Mouse (Mus musculus) spleen, postnatal 10 days (tissue): ENCODE measurements around the gene Dio1.

ENCODE experiments used
- DNase-seq, 2 experiments: peaks; one replicate each; pipeline ENCODE4 v3.0.0; 2021 to 2022; ENCODE audit warnings: low spot score in 2 of 2

Gene Dio1

DNA sequence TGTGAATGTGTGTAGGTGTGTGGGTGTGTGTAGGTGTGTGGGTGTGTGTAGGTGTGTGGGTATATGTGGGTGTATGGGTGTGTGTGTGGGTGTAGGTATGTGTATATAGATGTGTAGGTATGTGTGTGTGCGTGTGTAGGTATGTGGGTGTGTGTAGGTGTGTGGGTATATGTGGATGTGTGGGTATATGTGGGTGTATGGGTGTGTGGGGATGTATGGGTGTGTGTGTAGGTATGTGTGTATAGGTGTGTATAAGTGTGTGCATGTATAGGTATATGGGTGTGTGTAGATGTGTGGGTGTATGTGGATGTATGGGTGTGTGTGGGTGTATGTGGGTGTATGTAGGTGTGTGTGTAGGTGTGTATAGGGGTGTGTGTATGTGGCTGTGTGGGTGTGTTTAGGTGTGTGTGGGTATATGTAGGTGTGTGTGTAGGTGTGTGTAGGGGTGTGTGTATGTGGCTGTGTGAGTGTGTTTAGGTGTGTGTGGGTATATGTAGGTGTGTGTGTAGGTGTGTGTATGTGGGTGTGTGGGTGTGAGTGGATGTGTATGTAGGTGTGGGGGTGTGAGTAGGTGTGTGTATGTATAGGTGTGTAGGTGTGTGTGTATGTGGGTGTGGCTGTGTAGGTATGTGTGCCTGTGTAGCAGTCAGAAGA lies 5.9 kb downstream of the Dio1 start:
- DNase-seq = no peak

DNA sequence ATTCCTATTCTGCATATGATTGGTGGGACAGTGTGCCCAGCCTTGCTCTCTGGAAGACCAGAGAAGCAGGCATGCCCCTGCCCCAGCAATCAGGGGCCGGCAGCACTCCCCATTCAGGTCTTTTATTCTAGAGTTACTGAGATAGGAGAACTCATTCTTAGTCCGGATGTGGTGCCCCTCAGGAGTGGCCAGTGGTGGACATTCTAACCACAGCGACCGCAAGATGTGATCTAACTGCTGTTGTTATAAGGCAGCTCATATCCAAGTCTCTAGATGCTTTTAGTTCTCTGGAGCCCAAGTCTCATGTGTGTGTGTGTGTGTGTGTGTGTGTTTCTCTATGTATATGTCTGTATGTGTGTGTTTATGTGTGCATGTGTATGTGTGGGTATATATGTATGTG lies 6.6 kb downstream of the Dio1 start:
- no peak for DNase-seq

- no peak for DNase-seq
These were observed 7.1 kb downstream of the Dio1 start for GRCm38 (mm10) chr4:107299779-107300340.

DNA sequence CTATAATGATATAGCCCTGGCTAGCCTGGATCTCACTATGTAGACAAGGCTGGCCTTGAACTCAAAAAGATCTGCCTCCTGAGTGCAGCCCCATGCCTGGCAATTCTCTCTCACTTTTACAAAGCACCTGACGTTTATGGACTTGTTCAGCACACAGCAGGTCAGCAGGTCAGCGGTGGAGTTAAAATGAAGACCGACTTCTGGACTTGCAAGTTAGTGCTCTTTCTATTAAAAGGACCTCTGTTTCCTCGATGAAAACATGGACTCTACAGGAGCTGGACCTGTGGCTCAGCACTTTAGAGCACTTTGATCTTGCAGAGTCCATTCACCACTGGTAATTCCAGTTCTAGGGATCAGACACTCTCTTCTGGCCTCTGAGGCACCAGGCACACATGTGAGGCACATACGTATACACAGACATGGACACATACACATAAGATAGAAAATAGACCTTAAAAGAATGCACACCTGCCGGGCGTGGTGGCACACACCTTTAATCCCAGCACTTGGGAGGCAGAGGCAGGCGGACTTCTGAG lies 8.8 kb downstream of the Dio1 start:
- DNase-seq = no peak

GRCm38 (mm10) chr4:107292273-107292662 lies 14.7 kb downstream of the Dio1 start:
- DNase-seq = no peak

GRCm38 (mm10) chr4:107291611-107292272 lies 15.2 kb downstream of the Dio1 start:
- DNase-seq = no peak

- DNase-seq = no peak
These were observed 19.5 kb downstream of the Dio1 start for GRCm38 (mm10) chr4:107287517-107287916.

DNA sequence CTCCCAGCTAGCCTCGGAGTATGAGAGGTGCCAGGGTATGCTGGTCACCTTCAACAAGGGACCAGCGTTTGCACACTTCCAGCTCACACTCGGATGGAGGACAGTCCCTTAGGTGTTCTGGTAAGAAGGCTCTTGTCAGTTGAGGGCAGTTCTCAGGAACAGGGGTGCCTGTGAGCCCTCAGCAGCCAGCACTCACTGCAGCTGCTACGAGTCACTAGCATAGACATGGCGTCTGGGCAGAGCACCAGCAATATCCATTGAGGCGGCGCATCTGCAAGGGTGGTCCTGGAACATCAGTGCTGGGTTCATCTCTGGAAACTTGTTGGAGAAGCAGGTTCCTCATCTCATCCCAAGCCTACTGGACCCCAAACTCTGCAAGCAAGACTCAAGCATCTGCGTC lies 20.6 kb downstream of the Dio1 start:
- DNase-seq = no peak

DNA sequence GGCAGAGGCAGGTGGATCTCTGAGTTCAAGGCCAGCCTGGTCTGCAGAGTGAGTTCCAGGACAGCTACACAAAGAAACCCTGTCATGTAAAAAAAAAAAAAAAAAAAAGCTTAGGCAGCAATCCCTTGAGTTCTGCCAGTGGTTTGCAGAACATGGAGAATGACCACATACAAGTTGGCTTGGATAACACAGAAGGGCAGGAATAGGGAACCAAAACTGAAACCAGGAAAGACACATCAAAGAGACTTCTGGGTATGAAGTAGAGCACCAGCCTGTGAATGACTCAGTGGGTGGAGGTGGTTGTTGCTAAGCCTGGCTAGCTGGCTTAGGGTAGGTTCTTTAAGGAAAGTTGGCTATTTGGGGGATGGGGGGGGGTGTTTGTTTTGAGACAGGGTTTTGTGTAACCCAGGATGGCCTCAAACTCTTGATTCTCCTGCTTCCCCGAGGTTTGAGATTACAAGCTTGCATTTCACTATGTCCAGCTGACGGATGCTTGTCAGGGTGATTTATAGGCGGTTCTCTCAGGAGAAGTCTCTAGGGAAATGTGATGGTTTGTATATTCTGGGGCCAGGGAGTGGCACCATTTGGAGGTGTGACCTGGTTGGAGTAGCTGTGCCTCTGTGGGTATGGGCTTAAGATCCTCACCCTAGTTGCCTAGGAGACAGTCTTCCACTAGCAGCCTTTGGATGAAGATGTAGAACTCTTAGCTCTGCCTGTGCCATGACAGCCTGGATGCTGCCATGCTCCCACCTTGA lies 21.3 kb downstream of the Dio1 start:
- no peak for DNase-seq

GRCm38 (mm10) chr4:107280843-107281475 lies 26.0 kb downstream of the Dio1 start:
- no peak for DNase-seq

DNA sequence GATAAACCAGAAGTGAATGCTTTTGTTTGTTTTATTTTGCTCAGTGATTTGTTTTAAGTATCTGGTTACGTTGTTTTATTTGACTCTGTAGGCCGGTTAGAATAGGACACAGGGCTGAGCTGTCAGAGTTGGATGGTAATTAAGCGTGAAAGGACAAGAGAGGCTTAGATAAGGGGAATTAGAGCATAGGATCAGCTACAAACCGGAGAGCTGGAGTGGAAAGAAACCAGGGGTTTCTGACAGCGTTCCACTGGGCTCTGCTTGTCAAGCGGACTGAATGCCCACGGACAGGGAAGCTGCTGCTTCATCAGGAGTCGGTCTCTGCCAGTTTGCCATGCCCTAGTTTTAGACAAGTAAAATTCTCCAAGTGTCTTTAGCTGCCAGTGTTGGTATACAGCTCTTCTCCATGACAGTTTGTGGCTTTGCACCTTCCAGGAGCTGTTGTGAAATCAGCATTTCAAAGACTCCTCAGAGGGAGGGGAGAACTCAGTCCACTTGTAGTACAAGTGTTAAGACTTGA lies 28.7 kb downstream of the Dio1 start:
- no peak for DNase-seq

DNA sequence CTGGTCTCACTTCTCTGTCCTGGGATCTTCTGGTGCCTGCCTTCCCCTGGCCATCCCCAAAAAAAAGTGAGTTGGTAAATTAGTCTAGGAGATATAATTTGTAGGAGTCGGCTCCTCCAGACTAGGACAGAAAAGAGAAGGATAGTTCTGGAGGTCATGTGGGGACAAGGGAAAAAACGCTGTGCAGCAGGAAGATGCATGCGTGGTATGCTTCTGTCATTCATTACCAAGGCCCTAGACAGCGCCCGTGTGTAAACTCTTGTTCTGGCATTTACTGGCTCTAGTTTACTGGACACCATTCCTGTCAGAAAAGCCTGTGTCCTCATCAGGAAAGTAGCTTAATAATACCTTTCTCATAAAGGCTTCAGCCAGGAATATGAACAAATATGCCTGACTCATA lies 32.5 kb downstream of the Dio1 start:
- DNase-seq = no peak

DNA sequence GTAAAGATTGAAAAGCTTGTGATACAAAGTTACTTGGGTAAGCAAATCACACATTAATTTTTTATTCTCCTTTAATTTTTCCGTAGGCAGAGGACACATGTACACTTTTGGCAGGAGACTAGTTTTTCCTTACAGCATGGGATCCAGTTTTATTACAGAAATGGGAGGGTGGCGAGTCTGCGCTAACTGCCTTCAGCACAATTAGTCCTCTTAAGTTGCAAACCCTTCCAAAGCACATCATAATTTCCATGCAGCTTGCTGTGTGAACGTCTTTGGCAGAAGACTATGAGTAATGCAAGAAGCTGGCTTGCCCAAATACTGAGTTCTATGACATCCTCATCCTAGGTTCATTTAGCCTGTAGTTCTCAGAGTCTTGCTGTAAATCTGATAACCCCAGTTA lies 33.3 kb downstream of the Dio1 start:
- DNase-seq = no peak

GRCm38 (mm10) chr4:107260001-107260400 lies 47.0 kb downstream of the Dio1 start:
- DNase-seq = peak in 1 of 2 experiments; percentile 39

GRCm38 (mm10) chr4:107254414-107254813 lies 52.6 kb downstream of the Dio1 start:
- DNase-seq = peak in 1 of 2 experiments; percentile 13

DNA sequence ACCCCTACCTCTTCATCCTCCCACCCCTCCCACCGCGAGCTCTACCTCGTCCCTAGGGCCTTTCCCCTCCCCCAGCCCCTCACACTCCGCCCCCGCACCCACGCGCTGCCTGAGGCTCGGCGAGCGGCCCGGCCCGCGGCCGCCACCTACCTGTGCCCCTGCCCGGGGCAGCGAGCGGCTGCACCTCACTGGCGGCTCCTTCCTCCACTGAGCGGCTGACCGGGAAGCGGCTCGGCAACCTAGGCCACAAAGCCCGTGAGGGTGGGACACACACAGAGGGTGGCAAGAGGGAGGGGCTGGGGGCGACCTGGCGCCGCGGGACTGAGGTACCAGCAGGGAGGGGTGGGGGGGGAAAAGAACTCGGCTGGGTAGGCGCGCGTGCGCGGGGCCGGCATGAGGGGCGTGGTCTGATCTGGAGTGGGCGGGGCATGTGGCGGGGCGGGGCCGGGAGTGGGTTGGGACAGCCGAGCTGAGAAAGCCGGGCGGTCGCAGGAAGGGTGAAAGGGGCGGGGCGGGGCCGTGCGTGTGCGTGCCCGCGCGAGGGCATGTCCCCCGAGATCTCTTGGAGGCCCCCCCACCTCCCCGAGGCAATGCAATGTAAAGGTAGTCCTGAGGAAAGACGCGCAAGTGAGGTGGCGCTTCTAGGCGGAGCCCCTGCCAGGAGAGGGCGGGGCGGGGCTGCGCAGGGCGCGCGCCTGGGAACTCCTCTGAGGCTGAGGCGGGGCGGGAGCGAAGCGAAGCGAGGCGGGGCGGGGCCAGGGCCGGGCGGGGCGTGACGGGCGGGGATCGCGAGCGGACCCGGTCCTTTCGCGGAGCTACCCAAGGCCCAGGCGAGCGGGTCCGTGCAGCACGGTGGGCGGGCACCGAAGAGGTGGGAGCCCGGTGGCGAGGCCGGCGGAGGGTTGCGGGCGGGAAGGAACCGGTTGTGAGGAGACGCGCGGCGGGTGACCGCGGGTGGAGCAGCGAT lies 53.6 kb downstream of the Dio1 start, which contains the start of the genes Lrrc42 and Hspb11:
TSS of gene Lrrc42 (minus strand) at position 408 of the 967 bp plus-strand sequence.
TSS of gene Hspb11 (plus strand) at position 469 of the 967 bp plus-strand sequence.
- DNase-seq = peak; percentile 91 to 96

- DNase-seq = peak; percentile 19 to 21
These were observed 54.4 kb downstream of the Dio1 start for GRCm38 (mm10) chr4:107252522-107252921.

DNA sequence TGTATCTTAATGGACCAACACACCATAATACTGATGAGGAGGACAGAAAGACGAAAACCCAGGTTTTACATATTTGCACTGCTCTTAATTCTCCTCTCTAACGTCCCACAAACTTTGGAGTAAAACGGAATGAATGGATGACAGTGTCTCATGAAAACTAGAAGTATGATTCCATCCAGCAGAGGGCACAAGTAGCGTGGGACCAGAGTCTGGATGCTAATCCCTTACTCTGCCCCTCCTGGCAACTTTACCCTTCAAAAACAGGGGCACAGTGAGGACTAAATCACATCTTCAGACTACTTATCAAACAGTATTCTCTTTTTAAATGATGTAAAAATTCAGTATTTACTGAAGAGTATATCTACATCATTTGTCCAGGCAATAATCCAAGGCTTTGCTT lies 56.5 kb downstream of the Dio1 start:
- DNase-seq = peak; percentile 15 to 53

DNA sequence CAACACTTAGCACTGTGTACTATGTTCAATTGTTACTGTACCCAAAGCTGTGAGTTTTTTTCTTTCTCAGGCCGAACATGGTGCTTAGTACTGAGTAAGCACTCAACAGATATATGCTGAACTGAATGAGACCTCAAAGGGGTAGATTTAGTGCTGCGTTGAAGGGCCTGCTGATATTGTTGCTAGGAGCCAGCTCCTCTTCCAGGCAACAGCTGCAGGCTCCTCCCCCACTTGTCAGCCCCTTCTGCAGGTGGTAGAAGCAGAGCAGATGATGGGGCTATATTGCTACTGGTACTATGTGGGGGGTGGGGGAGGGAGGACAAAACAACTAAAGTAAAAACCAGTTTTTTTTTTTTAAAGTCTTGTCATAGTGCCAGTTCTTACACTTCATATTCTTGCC lies 57.5 kb downstream of the Dio1 start:
- no peak for DNase-seq

DNA sequence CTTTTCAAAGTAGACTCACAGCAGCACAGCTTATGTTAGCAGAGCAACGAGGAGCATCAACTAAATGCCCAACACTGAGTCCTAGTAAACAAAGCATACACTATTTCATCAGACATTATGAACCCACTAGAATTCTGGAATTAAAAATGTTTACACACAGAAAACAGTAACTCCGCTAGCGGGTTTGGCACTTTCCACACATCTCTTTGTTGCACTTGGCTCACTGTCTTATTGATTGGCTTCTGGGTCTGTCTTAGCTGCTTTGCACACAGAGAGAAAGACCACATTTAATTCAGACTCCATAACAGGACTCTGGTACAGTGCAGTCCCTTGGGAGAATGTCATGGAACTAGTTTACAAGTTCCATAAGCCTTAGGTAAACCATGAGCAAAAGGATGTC lies 58.9 kb downstream of the Dio1 start:
- DNase-seq = no peak
